ENCODE assay signal across 9 mouse cellular contexts in genomic region chr5:124025146-124025545, GRCm38 (mm10). TPM values are rescaled to one million over a fixed set of nuclear protein-coding genes. Genes with fewer than 3 reads are reported as not detected.
DNase-seq lines count a peak whose midpoint lies in the region; ATAC-seq and TF ChIP-seq lines count a peak whose summit lies in the region.
"Had no signal": no experiment of that assay in that cellular context is flagged by ENCODE, and none has a peak within 500 bp of the region (broad histone marks: within the 10 kb centered on the region; RNA-seq: fewer than 3 reads in every experiment).

No protein-coding gene starts in this region.

- no peak for TF ChIP-seq CTCF in liver, postnatal 0 days (IDR thresholded peaks at IDR 0.05; ENCODE audit: low read depth)
- no peak for TF ChIP-seq CTCF in stomach, postnatal 0 days (IDR thresholded peaks at IDR 0.05; ENCODE audit: low read depth)

- H3K4me3 ChIP-seq in liver, postnatal 0 days (ENCODE audit: low read depth, low read length) = no peak overlapping the region
- H3K4me3 ChIP-seq in stomach, postnatal 0 days (ENCODE audit: low read depth, low read length) = no peak overlapping the region

- peak overlapping the region; percentile 90 for H3K27ac ChIP-seq in liver, postnatal 0 days (ENCODE audit: low read depth)
- H3K27ac ChIP-seq in stomach, postnatal 0 days (replicated peaks) = peak overlapping the region; percentile 58

- H3K27me3 ChIP-seq in liver, postnatal 0 days (ENCODE audit: insufficient read depth, low read length) = no peaks in the 10 kb centered on the region
- no peaks in the 10 kb centered on the region for H3K27me3 ChIP-seq in stomach, postnatal 0 days (ENCODE audit: control insufficient read depth, insufficient read depth, low read length)

- peak; percentile 90 for DNase-seq in heart, adult 11 months
- no peak for DNase-seq in heart, postnatal 14 days
- DNase-seq in spleen, postnatal 36 days (ENCODE audit: low spot score in 2 of 2) = peak; percentile 38 to 43
- no peak for DNase-seq in spleen, postnatal 14 days (ENCODE audit: low spot score in 2 of 2)
- no peak for DNase-seq in liver, postnatal 0 days
- DNase-seq in stomach, postnatal 0 days (ENCODE audit: low spot score) = no peak
- DNase-seq in layer of hippocampus, postnatal 25 days (ENCODE audit: extremely low spot score in 1 of 2, low spot score in 1 of 2) = no peak
- DNase-seq: lung, embryonic 14.5 days had no signal

- no peaks in the 10 kb centered on the region for H3K9me3 ChIP-seq in liver, postnatal 0 days (ENCODE audit: low read length)
- H3K9me3 ChIP-seq in stomach, postnatal 0 days (ENCODE audit: control insufficient read depth, low read length) = no peaks in the 10 kb centered on the region

- H3K9ac ChIP-seq in liver, postnatal 0 days (replicated peaks) = 0 out of 2 replicates have a peak overlapping the region, but pooled peaks have one; percentile 32
- peak overlapping the region; percentile 35; the same call in 1 of the 2 replicates for H3K9ac ChIP-seq in stomach, postnatal 0 days (ENCODE audit: low read length)
- H3K9ac ChIP-seq: lung, embryonic 14.5 days had no signal

- peaks cover 84% of the 10 kb centered on the region for H3K4me1 ChIP-seq in liver, postnatal 0 days (ENCODE audit: insufficient read depth)
- H3K4me1 ChIP-seq in stomach, postnatal 0 days (replicated peaks; ENCODE audit: control insufficient read depth, insufficient read depth) = peaks cover 17% of the 10 kb centered on the region

- intact Hi-C loops in heart, postnatal 14 days (cut with DNase I) = no loop called here

- peak overlapping the region; percentile 39; the same call in 1 of the 2 replicates for H3K4me2 ChIP-seq in liver, postnatal 0 days (ENCODE audit: low read depth, low read length)
- no peak overlapping the region for H3K4me2 ChIP-seq in stomach, postnatal 0 days (replicated peaks; ENCODE audit: low read depth)
- H3K4me2 ChIP-seq: lung, embryonic 14.5 days had no signal

- ATAC-seq in liver, postnatal 0 days = peak; percentile 13
- no peak for ATAC-seq in stomach, postnatal 0 days (ENCODE audit: low FRiP score, low TSS enrichment)
- ATAC-seq in cerebellum, adult (ENCODE audit: insufficient number of reproducible peaks, low FRiP score, low TSS enrichment) = no peak

- no peak for TF ChIP-seq EP300 in liver, postnatal 0 days (IDR thresholded peaks at IDR 0.05; ENCODE audit: low read depth)
- TF ChIP-seq EP300 in stomach, postnatal 0 days (optimal IDR thresholded peaks at IDR 0.05) = no peak

- WGBS in liver, postnatal 0 days (ENCODE audit: insufficient replicate concordance) = 47% methylated on average over 9 of the region's 9 CpGs
- WGBS in stomach, postnatal 0 days = 54% methylated on average over 9 of the region's 9 CpGs

- peaks cover 13% of the 10 kb centered on the region; the same call in 1 of the 2 replicates for H3K36me3 ChIP-seq in liver, postnatal 0 days (replicated peaks; ENCODE audit: insufficient read depth, low read length)
- no peaks in the 10 kb centered on the region for H3K36me3 ChIP-seq in stomach, postnatal 0 days (ENCODE audit: control insufficient read depth, insufficient read depth, low read length)

RNA-seq across cellular contexts. Expression of gene Vps37b, which starts 6.9 kb away (rescaled TPM):
- total RNA-seq in heart, postnatal 14 days (2021) = 10 to 100 TPM; 22.2 to 22.7 TPM
- 16.4 and 17.6 TPM in 2 replicates for polyA plus RNA-seq in liver, postnatal 0 days (2015; fragmentation: Nextera tagmentation; extraction: Ambion mirVana)
- polyA plus RNA-seq in stomach, postnatal 0 days (2015; fragmentation: Nextera tagmentation; extraction: Ambion mirVana) = 31.0 and 35.8 TPM in 2 replicates
- total RNA-seq in layer of hippocampus, postnatal 25 days (2021) = 10 to 100 TPM; 41.2 to 47.2 TPM

RNA-seq across cellular contexts. Expression of gene Hip1r, which starts 51.7 kb away (rescaled TPM):
- total RNA-seq in heart, postnatal 14 days (2021) = 10 to 100 TPM; 23.2 to 25.0 TPM
- polyA plus RNA-seq in liver, postnatal 0 days (2015; fragmentation: Nextera tagmentation; extraction: Ambion mirVana) = 10.1 and 13.5 TPM in 2 replicates
- 31.2 and 32.2 TPM in 2 replicates for polyA plus RNA-seq in stomach, postnatal 0 days (2015; fragmentation: Nextera tagmentation; extraction: Ambion mirVana)
- total RNA-seq in layer of hippocampus, postnatal 25 days (2021) = 10 to 100 TPM; 48.8 to 51.3 TPM

Comparison
In these comparisons a context has a peak if more than half of its experiments do, and no peak if none do; other contexts are left out.
1. DNase-seq: peak in heart, adult 11 months (single experiment) and spleen, postnatal 36 days (2 of 2); none in heart, postnatal 14 days (0 of 2), spleen, postnatal 14 days (0 of 2), liver, postnatal 0 days (single experiment), stomach, postnatal 0 days (single experiment) and layer of hippocampus, postnatal 25 days (0 of 2).